Mouse (Mus musculus): Measurements from ENCODE around the gene Soat2. TPM values are rescaled to one million over a fixed set of nuclear protein-coding genes. Genes with fewer than 3 reads are reported as not detected.

The Soat2 gene
- polyA plus RNA-seq, 1 experiment: 0.17 TPM

DNA sequence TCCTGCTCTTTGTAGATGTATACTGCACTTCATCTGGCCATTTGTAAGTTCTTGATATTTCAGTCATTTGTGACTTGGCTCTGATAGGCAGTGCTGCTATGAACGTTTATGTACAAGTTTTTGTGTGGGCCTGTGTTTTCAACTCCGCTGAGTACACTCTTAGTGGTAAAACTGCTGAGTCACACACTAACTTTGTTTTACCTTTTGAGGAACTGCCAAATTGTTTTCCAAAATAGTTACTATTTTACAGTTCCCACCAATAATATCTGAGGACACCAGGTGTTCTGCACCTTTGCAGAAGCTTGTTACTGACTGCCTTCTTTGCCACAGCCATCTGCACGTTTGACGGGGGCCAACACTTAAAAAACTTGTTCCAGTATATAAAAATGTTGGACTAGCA is 44.1 kb downstream of the Soat2 start:
- no peak overlapping the region for H3K27ac ChIP-seq (ENCODE audit: insufficient read depth, low read length)
- TF ChIP-seq POLR2A (IDR thresholded peaks at IDR 0.05; ENCODE audit: extremely low read depth, insufficient read depth, low read length): no peak
- no peak for TF ChIP-seq CTCF (IDR thresholded peaks at IDR 0.05; ENCODE audit: extremely low read depth, insufficient read depth, low read length)

DNA sequence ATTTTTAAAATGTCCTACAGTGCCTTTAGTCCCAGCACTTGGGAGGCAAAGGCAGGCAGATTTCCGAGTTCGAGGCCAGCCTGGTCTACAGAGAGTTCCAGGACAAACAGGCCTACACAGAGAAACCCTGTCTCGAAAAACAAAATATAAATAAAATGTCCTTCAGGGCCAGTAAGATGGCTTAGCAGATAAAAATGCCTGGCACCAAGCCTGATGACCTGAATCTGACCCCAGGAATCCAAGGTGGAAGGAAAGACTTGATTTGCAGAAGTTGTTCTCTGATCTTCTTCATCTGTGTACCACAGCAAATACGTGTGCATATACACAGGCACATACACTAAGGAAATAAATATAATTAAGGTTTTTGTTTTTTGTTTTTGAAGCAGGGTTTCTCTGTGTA is 45.0 kb downstream of the Soat2 start:
- no peak for TF ChIP-seq POLR2A (IDR thresholded peaks at IDR 0.05; ENCODE audit: extremely low read depth, insufficient read depth, low read length)
- no peak for TF ChIP-seq CTCF (IDR thresholded peaks at IDR 0.05; ENCODE audit: extremely low read depth, insufficient read depth, low read length)
- no peak overlapping the region for H3K27ac ChIP-seq (ENCODE audit: insufficient read depth, low read length)
- no peak overlapping the region for H3K4me3 ChIP-seq (ENCODE audit: insufficient read depth, low read length)
- no peaks in the 10 kb centered on the region for H3K4me1 ChIP-seq (ENCODE audit: control insufficient read depth, insufficient read depth, low read length)

More for the DNA sequence above, 44.1 kb downstream of the Soat2 start:
- Histone ChIP-seq H3K4me3 (ENCODE audit: insufficient read depth, low read length) (no peak overlapping the region), H3K4me1 (ENCODE audit: control insufficient read depth, insufficient read depth, low read length) (no peaks in the 10 kb centered on the region)

DNA sequence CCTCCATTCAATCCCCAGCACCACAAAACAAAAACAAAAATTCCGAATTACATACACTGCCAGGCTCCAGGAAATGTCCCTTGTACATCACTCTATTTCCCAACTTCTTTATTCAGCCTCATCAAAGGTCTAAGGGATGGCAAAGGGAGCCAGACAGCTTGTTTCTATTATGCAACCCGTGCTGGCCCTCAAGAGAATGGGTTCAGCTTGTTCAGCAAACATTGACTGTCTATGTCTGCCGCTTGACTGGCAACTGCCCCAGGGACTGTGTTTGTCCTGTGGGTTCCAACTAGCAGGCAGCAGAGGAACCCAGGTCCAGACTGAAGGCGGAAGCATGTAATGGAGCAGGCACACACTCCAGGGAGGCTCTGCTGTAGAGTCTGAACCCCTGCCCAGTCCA is 48.5 kb downstream of the Soat2 start:
- no peak for TF ChIP-seq POLR2A (IDR thresholded peaks at IDR 0.05; ENCODE audit: extremely low read depth, insufficient read depth, low read length)
- TF ChIP-seq CTCF (IDR thresholded peaks at IDR 0.05; ENCODE audit: extremely low read depth, insufficient read depth, low read length): no peak
- Histone ChIP-seq H3K27ac (ENCODE audit: insufficient read depth, low read length) (no peak overlapping the region), H3K4me1 (ENCODE audit: control insufficient read depth, insufficient read depth, low read length) (peaks cover 1% of the 10 kb centered on the region; the same call in 1 of the 2 replicates), H3K4me3 (ENCODE audit: insufficient read depth, low read length) (no peak overlapping the region)

DNA sequence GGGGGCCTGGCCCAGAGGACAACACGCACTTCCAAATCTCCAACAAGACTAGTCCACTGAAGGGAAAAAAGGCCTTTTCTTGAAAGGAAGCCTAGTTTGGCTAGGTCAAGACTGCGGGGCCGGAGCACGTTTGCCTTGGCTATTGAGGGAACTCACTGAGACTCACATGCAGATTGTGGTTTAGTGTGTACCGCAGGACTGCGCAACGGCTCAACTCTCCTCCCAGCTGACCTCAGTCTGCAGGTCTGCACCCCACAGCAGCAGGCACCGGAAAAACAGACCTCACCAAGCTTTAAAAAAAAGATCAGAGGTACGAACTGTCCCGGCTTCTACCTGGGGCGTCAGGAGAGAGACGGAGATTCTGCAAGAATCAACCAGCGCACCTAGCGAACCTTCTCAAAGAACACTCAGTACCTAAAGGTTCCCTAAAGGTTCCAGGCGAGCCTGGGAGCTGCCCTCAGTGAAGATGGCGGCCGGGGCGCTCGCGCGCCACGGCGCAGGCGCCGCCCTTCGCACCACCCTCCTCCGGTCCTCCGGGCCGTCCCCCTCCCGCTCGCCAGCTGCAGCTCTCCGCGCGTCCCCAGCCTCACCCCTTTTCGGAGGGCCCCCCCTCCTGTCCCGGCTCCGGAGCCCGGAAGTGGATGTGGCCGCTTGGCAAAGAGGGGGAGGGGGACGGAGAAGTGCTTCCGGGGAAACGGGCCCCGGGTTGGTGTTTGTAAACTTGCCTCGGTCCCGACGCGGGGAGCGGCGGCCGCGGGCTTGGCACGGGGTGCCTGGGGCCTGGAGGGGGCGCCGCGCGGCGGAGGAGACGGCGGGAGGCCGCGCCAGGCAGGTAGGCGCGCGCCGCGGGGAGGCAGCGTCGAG is 52.9 kb downstream of the Soat2 start, which contains the start of gene Zfp740:
Gene Zfp740 (plus strand): TSS at position 279 of the 864 bp plus-strand sequence.
- peak within 1 kb of the TSS; percentile 66 for H3K4me3 ChIP-seq (ENCODE audit: insufficient read depth, low read length)
- no peak for TF ChIP-seq CTCF (IDR thresholded peaks at IDR 0.05; ENCODE audit: extremely low read depth, insufficient read depth, low read length)
- TF ChIP-seq POLR2A (IDR thresholded peaks at IDR 0.05; ENCODE audit: extremely low read depth, insufficient read depth, low read length): peak; percentile 56
- H3K4me1 ChIP-seq (ENCODE audit: control insufficient read depth, insufficient read depth, low read length): peaks cover 11% of the 10 kb centered on the region; the same call in 1 of the 2 replicates

DNA sequence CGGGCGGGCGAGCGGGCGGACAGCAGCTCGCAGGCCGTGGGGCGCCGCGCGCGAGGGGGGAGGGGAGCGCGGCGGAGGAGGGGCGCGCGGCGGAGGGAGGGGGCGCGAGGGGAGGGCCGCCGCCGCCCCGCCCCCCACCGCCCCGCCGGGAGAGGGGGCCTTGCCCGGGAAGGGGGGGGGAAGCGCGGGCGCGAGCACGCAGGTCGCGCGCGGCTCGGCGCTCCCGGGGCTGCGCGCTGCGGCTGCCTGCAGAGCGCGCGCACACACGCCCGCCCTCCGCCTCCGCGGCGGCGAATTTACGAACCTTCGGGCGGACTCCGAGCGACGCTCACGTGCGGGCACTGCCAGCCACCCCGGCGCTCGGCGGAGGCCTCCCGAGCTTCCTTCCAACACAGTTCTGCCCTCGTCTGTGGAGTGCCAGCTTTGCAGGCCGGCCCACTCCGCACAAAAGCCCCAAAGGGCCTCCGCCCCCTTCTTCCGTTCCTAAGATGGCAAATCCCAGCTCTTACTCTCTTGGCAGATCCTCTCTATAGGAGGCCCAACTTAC is 53.6 kb downstream of the Soat2 start:
- peaks cover 11% of the 10 kb centered on the region; the same call in 1 of the 2 replicates for H3K4me1 ChIP-seq (ENCODE audit: control insufficient read depth, insufficient read depth, low read length)
- TF ChIP-seq CTCF (IDR thresholded peaks at IDR 0.05; ENCODE audit: extremely low read depth, insufficient read depth, low read length) (no peak), POLR2A (IDR thresholded peaks at IDR 0.05; ENCODE audit: extremely low read depth, insufficient read depth, low read length) (0 out of 2 replicates have a peak, but pooled peaks have one; percentile 6)
- peak overlapping the region; percentile 92 for H3K27ac ChIP-seq (ENCODE audit: insufficient read depth, low read length)
- H3K4me3 ChIP-seq (ENCODE audit: insufficient read depth, low read length): peak overlapping the region; percentile 66

More for the DNA sequence above, 52.9 kb downstream of the Soat2 start, which contains the start of gene Zfp740:
- peak within 1 kb of the TSS; percentile 92 for H3K27ac ChIP-seq (ENCODE audit: insufficient read depth, low read length)

DNA sequence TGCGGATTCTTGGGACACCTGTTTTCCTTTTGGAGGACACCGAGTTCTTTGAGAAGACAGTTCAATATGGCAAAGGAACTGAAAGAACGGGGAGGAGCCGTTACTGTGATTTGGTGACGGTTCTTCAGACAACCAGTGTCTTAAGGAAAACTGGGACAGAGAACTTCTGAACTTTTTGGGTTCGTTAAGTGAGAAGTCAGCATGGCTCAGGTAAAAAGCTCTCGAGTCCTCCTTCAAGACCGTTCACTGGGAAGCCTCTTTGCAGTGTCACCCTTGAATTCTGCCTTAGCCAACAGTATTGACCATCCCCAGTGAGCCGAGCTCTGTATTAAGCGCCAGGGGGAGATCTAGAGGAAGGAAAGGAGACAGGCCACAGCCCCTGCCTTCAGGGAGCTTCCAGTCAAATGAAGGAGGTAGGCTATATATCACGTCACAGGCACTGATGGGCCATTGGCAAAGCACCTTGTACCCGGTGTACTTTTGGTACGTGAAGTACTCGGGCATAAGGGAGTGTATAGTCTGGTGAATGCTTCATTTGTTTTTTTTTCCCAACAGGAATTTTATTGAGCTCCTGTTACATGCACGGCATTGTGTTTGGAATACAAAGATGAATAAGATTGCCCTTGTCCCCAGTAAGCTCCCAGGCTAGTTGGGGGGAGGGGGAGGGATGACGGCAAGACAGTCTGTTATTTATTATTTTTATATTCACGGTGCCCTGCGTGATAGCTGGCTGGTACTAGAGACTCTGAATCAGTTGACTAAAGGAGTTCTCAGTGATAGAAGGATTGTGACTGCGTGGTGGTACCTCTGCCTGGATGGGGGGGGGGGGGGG is 54.6 kb downstream of the Soat2 start, which contains the start of gene Csad:
Gene Csad (minus strand): TSS at position 51 of the 832 bp plus-strand sequence.
- Histone ChIP-seq H3K4me1 (ENCODE audit: control insufficient read depth, insufficient read depth, low read length) (peaks cover 11% of the 10 kb centered on the region; the same call in 1 of the 2 replicates), H3K4me3 (ENCODE audit: insufficient read depth, low read length) (peak within 1 kb of the TSS; percentile 66), H3K27ac (ENCODE audit: insufficient read depth, low read length) (peak within 1 kb of the TSS; percentile 92)
- TF ChIP-seq CTCF (IDR thresholded peaks at IDR 0.05; ENCODE audit: extremely low read depth, insufficient read depth, low read length) (no peak), POLR2A (IDR thresholded peaks at IDR 0.05; ENCODE audit: extremely low read depth, insufficient read depth, low read length) (no peak)

DNA sequence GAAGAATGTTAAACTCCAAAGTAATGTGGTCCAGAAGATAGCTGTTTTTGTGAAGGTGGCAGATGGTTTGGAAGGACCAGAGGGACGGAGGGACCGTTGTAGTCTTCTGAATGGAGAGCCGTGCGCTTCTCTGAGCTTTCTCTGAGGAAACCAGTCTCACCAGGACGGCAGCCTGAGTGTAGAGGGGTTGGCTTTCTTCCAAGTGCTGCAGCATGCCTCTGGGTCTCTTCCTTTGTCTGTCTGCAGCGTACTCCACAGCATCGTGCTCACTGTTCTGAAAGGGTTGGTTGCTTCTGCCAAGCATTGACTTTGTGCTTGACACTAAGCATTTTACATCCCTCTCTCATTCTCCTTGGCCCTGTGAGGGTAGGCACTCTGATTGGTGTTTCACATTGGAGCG is 55.5 kb downstream of the Soat2 start:
- Histone ChIP-seq H3K4me1 (ENCODE audit: control insufficient read depth, insufficient read depth, low read length) (peaks cover 11% of the 10 kb centered on the region; the same call in 1 of the 2 replicates), H3K27ac (ENCODE audit: insufficient read depth, low read length) (0 out of 2 replicates have a peak overlapping the region, but pooled peaks have one; percentile 41), H3K4me3 (ENCODE audit: insufficient read depth, low read length) (peak overlapping the region; percentile 66; the same call in 1 of the 2 replicates)
- TF ChIP-seq CTCF (IDR thresholded peaks at IDR 0.05; ENCODE audit: extremely low read depth, insufficient read depth, low read length): no peak
- TF ChIP-seq POLR2A (IDR thresholded peaks at IDR 0.05; ENCODE audit: extremely low read depth, insufficient read depth, low read length): no peak

DNA sequence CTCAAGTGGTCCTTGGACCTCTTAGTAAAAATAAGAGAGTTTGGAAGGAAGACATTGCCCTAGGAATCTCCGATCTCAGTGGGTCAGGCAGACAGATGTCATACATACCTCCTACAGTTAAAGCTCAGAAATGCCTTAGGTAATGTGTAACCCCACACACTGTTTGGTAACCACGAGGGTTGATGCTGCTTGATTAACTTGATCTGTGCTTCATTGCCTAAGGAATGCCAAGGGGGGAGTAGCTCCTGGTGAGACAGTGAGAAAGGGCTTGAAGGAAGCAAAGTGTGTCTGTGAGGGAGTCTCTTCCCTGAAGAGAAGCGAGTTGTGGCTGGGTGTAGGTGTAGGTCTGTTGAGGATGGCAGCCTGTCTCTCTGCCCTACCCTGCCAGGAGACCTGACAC is 57.0 kb downstream of the Soat2 start:
- no peak overlapping the region for H3K27ac ChIP-seq (ENCODE audit: insufficient read depth, low read length)
- TF ChIP-seq POLR2A (IDR thresholded peaks at IDR 0.05; ENCODE audit: extremely low read depth, insufficient read depth, low read length) (no peak), CTCF (IDR thresholded peaks at IDR 0.05; ENCODE audit: extremely low read depth, insufficient read depth, low read length) (no peak)
- H3K4me1 ChIP-seq (ENCODE audit: control insufficient read depth, insufficient read depth, low read length): peaks cover 10% of the 10 kb centered on the region; the same call in 1 of the 2 replicates
- H3K4me3 ChIP-seq (ENCODE audit: insufficient read depth, low read length): no peak overlapping the region

DNA sequence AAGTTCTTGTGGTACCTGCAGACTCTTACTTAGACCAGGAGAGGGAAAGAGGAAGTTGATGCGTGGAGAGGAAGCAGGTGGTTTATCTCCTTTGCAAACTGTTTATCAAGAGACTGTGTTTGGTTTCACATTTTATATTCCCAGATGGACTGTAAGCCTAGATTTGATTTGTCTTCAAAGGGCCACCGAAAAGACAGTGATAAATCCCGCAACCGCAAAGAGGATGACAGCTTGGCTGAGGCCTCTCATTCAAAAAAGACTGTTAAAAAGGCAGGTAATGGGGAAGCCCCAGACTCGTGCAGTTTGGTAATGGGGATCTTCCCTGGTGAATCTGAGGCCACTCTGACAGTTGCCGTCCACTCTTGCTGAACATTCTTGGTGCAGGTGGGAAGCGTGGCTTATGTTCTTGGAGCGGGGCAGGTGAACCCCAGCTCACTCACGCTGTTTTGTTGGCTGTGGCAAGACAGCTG is 57.8 kb downstream of the Soat2 start:
- Histone ChIP-seq H3K4me1 (ENCODE audit: control insufficient read depth, insufficient read depth, low read length) (peaks cover 9% of the 10 kb centered on the region; the same call in 1 of the 2 replicates), H3K4me3 (ENCODE audit: insufficient read depth, low read length) (no peak overlapping the region), H3K27ac (ENCODE audit: insufficient read depth, low read length) (no peak overlapping the region)
- no peak for TF ChIP-seq CTCF (IDR thresholded peaks at IDR 0.05; ENCODE audit: extremely low read depth, insufficient read depth, low read length)
- TF ChIP-seq POLR2A (IDR thresholded peaks at IDR 0.05; ENCODE audit: extremely low read depth, insufficient read depth, low read length): no peak
